Mouse (Mus musculus): ENCODE measurements around the gene Rhob. TPM values are rescaled to one million over a fixed set of nuclear protein-coding genes. Genes with fewer than 3 reads are reported as not detected.

The Rhob gene
- total RNA-seq, 2 experiments from 2014 or later = 235 to 310 TPM

DNA sequence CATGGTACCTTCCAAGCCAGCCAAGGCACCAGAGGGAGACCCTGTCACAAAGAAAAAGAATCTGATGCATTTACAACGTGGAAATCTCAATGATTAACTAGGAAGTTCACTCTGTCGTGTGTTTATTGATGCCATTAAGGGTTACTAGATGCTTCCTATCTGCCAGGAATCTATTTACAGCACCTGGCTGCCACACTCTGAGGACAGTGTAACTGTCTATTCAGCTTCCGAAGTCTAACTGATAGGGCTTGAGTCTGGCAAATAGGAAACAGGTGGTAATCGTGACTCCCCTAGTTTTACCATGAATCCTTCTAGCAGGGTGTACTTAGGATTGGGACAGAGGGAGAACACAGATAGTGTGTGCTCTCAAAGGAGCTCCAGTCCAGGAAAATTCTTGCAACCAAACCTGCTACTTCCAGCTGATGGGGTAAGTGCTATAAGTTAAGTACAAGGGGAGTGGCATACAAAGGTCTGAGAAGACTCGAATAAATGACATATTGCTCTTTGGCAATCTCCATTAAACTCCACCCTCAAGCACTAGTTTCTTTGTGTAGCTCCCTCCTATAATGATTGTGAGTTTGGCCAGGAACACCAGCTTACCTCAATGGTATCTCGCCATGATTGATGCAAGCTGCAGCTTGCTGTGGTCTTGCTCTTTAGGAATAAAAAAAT is 10.6 kb upstream of the Rhob start:
- DNase-seq (ENCODE audit: extremely low spot score in 1 of 2, low spot score in 2 of 2) = no peak
- intact Hi-C loops (cut with DNase I) = no loop called here

DNA sequence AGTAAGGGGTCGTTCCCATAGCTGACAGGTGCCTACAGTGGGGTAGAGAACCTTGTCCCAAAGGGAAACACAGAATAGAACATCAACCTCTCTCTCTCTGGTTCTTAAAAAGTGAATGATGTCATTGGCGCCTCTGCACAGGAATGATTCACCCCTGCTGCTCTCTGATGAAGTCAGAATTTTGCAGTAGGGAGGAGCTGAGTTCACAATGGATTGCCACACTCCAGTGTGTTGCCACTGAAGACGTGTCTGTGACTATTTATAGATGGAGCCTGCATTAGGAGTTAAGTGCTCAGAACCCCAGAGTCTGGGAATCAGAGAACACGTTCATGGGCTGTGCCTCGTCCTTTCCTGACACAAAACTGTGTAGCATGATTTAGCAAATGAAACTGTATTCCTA is 9.9 kb upstream of the Rhob start:
- intact Hi-C loops (cut with DNase I) = no loop called here
- no peak for DNase-seq (ENCODE audit: extremely low spot score in 1 of 2, low spot score in 2 of 2)

DNA sequence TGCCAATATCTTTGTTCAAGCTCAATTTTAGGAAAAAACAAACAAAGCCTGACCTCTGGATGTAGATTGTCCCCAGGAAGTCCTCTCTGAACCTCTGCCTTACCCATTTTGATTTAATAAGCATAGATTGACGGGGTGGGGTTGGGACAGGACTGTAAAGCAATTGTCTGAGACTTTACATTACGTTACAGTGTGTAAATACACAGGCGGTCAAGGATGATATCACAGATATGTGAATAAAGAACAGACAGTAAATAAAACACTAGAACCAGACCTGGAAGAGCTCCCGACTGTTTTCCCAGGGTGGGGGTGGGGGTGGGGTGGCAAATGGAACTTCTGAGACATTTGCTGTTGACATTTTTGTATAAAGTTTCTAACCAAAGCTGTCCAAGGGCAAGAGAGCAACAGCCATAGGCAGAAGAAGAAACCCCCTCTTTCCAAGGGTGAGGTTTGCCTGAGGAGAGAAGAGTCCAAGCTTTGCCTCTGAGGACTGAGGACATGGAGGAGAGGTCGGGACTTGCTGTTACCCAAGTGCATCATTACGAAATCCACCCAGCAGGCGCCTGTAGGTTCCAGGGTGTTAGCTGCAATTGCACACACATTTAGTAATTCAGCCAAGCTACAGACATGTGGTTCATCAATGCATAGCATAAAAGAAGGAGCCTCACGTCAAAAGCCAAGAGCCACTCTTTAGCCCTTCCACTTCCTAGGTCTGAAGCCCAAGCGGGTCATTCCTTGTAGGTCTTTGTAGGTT is 7.3 kb upstream of the Rhob start:
- intact Hi-C loops (cut with DNase I) = no loop called here
- DNase-seq (ENCODE audit: extremely low spot score in 1 of 2, low spot score in 2 of 2) = no peak

GRCm38 (mm10) chr12:8504131-8504530 is 4.3 kb upstream of the Rhob start:
- intact Hi-C loops (cut with DNase I) = no loop called here

GRCm38 (mm10) chr12:8502546-8502945 is 2.7 kb upstream of the Rhob start:
- intact Hi-C loops (cut with DNase I) = no loop called here
- DNase-seq (ENCODE audit: extremely low spot score in 1 of 2, low spot score in 2 of 2) = peak; percentile 57 to 80

More at GRCm38 (mm10) chr12:8504131-8504530, 4.3 kb upstream of the Rhob start:
- DNase-seq (ENCODE audit: extremely low spot score in 1 of 2, low spot score in 2 of 2) = no peak

GRCm38 (mm10) chr12:8501571-8502305 is 1.9 kb upstream of the Rhob start:
- intact Hi-C loops (cut with DNase I) = no loop called here
- DNase-seq (ENCODE audit: extremely low spot score in 1 of 2, low spot score in 2 of 2) = no peak

GRCm38 (mm10) chr12:8500597-8501570 is 1.1 kb upstream of the Rhob start:
- intact Hi-C loops (cut with DNase I) = no loop called here
- DNase-seq (ENCODE audit: extremely low spot score in 1 of 2, low spot score in 2 of 2) = peak in 1 of 2 experiments; percentile 43

GRCm38 (mm10) chr12:8499001-8499870 is 573 bp downstream of the Rhob start:
- intact Hi-C loops (cut with DNase I) = loop anchor here (1.0 to 5.0 kb wide), 3 partner anchors 28 to 173 kb away; no protein-coding TSS in a partner anchor
- DNase-seq (ENCODE audit: extremely low spot score in 1 of 2, low spot score in 2 of 2) = peak; percentile 64 to 76

GRCm38 (mm10) chr12:8498591-8499000 is 1.2 kb downstream of the Rhob start:
- intact Hi-C loops (cut with DNase I) = loop anchor here (2.0 to 5.0 kb wide), 2 partner anchors 28 to 46 kb away; no protein-coding TSS in a partner anchor
- peak in 1 of 2 experiments; percentile 82 for DNase-seq (ENCODE audit: extremely low spot score in 1 of 2, low spot score in 2 of 2)

DNA sequence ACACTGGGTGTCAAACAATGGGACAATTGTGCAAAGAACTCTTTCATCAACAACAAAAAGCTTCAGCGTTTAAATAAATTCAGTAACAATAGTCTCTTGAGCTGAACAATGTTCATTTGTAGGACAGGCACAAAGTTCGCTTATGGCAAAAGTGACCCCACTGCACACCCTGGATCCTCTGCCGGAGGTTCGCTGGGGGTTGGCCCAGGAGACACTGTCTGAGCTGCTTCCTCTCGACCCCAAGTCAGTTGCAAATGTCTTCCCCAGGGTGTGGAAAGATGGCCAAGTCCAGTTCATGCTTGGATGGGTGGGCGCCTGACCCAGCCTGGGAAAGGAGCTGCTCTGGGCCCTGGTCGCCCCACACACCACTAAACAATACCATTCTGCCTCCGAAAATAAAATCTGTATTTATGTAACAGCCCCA is 1.6 kb downstream of the Rhob start:
- intact Hi-C loops (cut with DNase I) = loop anchor here (2.0 to 5.0 kb wide), 2 partner anchors 27 to 46 kb away; no protein-coding TSS in a partner anchor
- peak in 1 of 2 experiments; percentile 47 for DNase-seq (ENCODE audit: extremely low spot score in 1 of 2, low spot score in 2 of 2)

DNA sequence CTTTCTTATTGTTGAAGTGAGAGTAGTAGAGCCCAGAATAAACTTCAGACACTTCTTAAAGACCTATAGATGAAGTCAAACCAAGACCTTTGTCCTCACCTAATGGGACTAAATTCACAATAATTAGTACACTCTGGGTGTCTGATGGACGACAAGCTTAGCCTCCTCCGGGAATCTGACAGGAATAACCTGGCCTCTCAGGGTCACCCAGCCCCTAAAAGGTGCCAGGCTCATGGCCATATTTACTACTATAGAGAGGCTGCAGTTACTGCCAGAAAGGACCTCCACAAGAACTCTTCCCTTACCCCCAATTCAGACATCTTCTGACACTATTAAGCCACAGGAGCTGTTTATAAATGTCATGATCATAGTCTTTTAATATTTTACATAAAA is 2.5 kb downstream of the Rhob start:
- DNase-seq (ENCODE audit: extremely low spot score in 1 of 2, low spot score in 2 of 2) = no peak
- intact Hi-C loops (cut with DNase I) = loop anchor here (5.0 kb wide), 1 partner anchor 45 kb away; no protein-coding TSS in a partner anchor

- intact Hi-C loops (cut with DNase I) = loop anchor here (5.0 kb wide), 1 partner anchor 44 kb away; no protein-coding TSS in a partner anchor
- DNase-seq (ENCODE audit: extremely low spot score in 1 of 2, low spot score in 2 of 2) = no peak
Observed at GRCm38 (mm10) chr12:8496679-8497313, 3.0 kb downstream of the Rhob start.

DNA sequence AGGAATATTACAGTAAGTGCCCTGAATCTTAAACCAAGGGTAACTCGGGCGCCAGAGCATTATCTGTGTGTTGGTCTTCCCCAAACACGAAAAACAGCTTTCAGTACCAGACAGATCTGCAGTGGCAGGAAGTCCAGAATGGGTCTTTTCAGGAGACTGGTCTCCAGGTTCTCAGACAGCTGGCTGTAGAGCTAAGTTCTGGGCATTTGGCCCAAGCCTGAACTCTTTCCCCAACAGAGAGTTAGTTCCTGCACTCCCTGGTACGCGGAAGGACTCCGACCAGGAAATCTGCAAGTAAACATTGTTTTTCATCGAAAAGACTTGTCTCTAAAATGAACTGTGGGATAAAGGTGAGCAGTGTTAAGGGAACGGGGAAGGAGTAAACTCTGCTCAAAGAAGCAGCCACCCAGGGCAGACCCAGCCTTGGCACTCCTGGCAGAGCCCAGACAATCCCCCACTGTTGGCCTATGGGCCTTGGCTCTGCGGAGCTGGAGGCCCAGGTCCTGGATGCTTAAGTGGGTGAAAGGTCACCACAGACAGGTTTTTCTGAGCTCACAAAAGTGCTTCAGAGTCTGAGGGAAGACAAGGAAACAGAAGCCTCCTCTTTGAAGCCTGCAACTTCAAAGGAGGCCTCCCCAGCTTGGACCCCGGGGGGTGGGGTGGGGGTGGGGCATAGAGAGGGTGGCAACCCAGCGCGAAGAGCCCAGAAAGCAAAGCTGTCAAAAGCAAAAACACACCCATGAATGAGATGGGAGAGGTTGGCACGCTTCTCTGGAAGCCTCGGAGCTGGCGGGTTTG is 3.7 kb downstream of the Rhob start:
- intact Hi-C loops (cut with DNase I) = loop anchor here (5.0 kb wide), 1 partner anchor 44 kb away; no protein-coding TSS in a partner anchor
- peak; percentile 63 to 76 for DNase-seq (ENCODE audit: extremely low spot score in 1 of 2, low spot score in 2 of 2)

DNA sequence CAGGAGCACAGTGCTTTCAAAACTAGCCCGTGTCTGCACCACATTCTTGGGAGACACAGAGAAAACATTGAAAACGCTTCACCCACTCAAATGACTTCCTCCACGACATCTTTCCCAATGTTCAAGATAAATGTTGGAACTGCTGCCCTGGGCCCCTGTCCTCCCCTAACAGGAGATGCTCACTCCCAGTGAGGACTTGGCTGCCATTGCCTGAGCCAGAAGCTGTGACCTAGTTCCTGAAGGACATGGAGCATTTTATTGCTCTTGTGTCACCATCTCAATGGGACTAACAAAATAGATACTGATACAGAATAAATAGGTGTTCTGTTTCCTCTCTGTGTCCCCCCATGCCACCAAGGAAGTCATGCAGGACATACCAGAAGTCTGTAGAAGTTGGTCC is 5.1 kb downstream of the Rhob start:
- no peak for DNase-seq (ENCODE audit: extremely low spot score in 1 of 2, low spot score in 2 of 2)
- intact Hi-C loops (cut with DNase I) = loop anchor here (5.0 kb wide), 1 partner anchor 42 kb away; no protein-coding TSS in a partner anchor

DNA sequence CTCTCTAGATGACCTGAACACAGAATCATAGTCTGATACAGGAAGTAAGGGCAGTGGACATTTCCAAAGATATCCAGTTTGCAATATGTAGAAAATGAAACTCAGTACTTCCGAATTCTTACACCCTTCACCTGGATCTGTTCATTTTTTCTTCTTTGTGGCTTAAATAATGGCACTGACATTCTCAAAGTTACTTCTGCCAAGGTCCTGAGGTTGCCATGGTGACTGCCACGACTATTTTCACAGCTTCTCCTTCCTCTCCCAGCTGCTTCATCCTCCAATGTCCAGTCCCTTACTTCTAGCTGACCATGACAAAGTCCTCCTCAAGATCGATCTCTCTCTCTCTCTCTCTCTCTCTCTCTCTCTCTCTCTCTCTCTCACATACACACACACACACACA is 6.4 kb downstream of the Rhob start:
- intact Hi-C loops (cut with DNase I) = no loop called here
- DNase-seq (ENCODE audit: extremely low spot score in 1 of 2, low spot score in 2 of 2) = no peak

DNA sequence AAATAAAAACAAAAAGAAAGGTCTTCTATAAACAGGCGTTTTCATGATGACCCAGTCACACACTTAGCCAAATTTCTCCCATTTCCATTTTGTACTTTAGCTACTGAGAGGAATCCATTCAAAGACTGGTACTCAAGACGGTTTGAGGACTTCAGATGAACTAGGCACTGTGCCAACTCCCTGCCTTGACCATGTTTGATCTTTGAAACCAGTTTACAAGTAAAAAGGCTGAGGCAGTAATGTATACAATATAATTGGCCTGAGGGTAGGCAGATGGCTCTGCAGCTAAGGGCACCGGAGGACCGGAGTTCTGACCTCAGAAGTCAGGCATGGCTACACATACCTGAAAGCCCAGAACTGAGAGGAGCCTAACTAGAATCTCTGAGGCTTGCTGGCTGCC is 10.7 kb downstream of the Rhob start:
- intact Hi-C loops (cut with DNase I) = no loop called here
- DNase-seq (ENCODE audit: extremely low spot score in 1 of 2, low spot score in 2 of 2) = no peak

All from left cerebral cortex, postnatal 10 days (tissue).